Mouse (Mus musculus) C2C12 (cell line): Measurements from ENCODE around the gene Sall2.

Experiments used
- CTCF ChIP-seq: IDR thresholded peaks from one replicate; pipeline ENCODE4 v1.5.1; 2011; ENCODE audit not compliant: control insufficient read depth, insufficient read depth, insufficient read length
- FOSL1 ChIP-seq: IDR thresholded peaks from one replicate; pipeline ENCODE4 v1.8.0; 2011; ENCODE audit warnings: mild to moderate bottlenecking, low read length; ENCODE audit not compliant: poor library complexity, insufficient read depth, severe bottlenecking
- MYOG ChIP-seq: IDR thresholded peaks from one replicate; pipeline ENCODE4 v1.6.1; 2011; ENCODE audit not compliant: control insufficient read depth, insufficient read length; ENCODE audit errors: extremely low read depth
- USF1 ChIP-seq: IDR thresholded peaks from one replicate; pipeline ENCODE4 v1.6.1; 2011; ENCODE audit warnings: low read depth, mild to moderate bottlenecking, control low read depth, moderate library complexity

GRCm38 (mm10) chr14:52279747-52280120 is 48.8 kb downstream of the Sall2 start:
- TF ChIP-seq CTCF (no peak), USF1 (no peak), FOSL1 (no peak), MYOG (no peak)
